Mouse (Mus musculus): ENCODE results near the gene Dlx4. TPM values are rescaled to one million over a fixed set of nuclear protein-coding genes. Genes with fewer than 3 reads are reported as not detected.

Dlx4 gene
- polyA plus RNA-seq (2011; ENCODE audit: insufficient read depth, insufficient read length, low replicate concordance, missing spikeins) = not detected in 2 replicates

DNA sequence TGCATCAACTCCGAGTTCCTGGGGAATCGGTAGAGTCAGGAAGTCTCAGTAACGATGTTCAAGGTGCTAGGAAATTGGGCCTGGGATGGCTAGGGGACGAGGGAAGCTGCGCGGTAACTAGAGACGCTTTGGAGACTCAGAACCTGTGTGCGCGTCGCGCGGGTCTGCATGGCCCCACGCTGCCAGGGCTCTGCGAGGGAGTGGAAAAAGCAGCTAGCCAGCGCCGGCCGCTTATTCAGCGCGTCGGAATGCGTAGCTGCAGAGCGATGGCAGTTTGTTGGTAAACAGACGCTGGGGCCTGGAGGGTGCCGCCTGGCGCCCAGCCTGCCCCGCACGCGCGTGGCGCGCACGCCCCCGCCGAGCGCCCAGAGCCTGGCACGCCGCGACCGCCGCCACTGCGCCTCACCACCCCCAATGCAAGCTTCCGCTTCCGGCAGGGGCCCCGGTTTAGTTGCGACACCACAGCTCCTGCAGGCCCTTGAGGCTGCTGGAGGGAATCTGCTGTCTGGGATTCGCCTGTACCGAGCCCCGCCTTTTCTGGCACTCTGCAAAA is at the start of gene Dlx4:
Gene Dlx4, minus strand, starts transcription at position 413 of the 553 bp plus-strand sequence.
- no peak for TF ChIP-seq CTCF (IDR thresholded peaks at IDR 0.05; ENCODE audit: control insufficient read depth, insufficient read depth, low read length)
- TF ChIP-seq POLR2A (IDR thresholded peaks at IDR 0.05; ENCODE audit: borderline replicate concordance, control insufficient read depth, low read depth, low read length) = no peak
- no peak within 1 kb of the TSS; the same call in 1 of the 2 replicates for H3K27ac ChIP-seq (ENCODE audit: control insufficient read depth, insufficient read depth, low read depth, low read length, poor library complexity)
- no peaks in the 10 kb centered on the region for H3K4me1 ChIP-seq (ENCODE audit: control insufficient read depth, insufficient read depth, low read length)
- peak within 1 kb of the TSS; percentile 12 for H3K4me3 ChIP-seq (replicated peaks; ENCODE audit: control insufficient read depth, low read depth, low read length)
- WGBS = 1% methylated on average over 48 of the region's 48 CpGs

DNA sequence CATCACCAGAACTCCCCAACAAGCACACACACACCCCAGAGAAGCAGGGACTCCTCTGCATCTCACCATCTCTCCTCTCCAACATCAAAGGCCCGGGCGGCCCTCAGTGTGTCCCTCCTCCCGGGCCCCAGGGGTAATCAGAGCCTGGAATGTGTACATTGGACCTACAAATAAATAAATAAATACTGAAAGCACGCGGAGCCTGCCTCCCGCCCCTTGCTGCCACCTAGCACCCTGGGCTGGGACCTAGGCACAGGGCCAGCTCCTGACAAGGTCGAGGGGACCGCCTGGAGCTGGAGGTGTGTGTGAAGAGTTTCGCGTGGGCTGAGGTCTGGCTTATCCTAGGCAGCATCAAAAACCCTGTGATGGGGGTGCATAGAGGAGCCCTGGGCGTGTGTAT is 43.8 kb upstream of the Dlx4 start:
- H3K4me1 ChIP-seq (ENCODE audit: control insufficient read depth, insufficient read depth, low read length) = no peaks in the 10 kb centered on the region
- 56% methylated on average over 11 of the region's 11 CpGs for WGBS
- H3K27ac ChIP-seq (ENCODE audit: control insufficient read depth, insufficient read depth, low read depth, low read length, poor library complexity) = no peak overlapping the region
- H3K4me3 ChIP-seq (replicated peaks; ENCODE audit: control insufficient read depth, low read depth, low read length) = no peak overlapping the region
- no peak for TF ChIP-seq POLR2A (IDR thresholded peaks at IDR 0.05; ENCODE audit: borderline replicate concordance, control insufficient read depth, low read depth, low read length)
- TF ChIP-seq CTCF (IDR thresholded peaks at IDR 0.05; ENCODE audit: control insufficient read depth, insufficient read depth, low read length) = no peak

DNA sequence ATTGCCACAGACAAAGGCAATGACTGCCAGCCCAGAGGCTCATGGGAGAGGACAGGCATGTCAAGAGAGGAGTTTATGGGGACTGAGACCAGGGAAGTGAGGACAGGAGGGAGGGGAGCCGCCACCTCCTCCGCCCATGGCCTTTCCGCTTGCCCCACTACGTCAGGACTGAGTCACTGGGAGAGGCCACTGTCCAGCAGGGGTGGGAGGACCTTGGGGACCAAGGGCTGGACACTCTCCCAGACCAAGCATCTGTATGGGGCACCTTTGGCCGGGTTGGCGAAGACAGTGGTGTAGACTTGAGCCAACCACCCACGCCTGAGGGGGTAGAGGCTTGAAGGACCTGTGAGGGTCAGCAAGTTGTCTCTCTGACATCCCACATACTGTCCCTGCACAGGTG is 40.8 kb upstream of the Dlx4 start:
- TF ChIP-seq POLR2A (IDR thresholded peaks at IDR 0.05; ENCODE audit: borderline replicate concordance, control insufficient read depth, low read depth, low read length) = no peak
- no peak for TF ChIP-seq CTCF (IDR thresholded peaks at IDR 0.05; ENCODE audit: control insufficient read depth, insufficient read depth, low read length)
- WGBS = 79% methylated on average over 7 of the region's 7 CpGs
- H3K4me3 ChIP-seq (replicated peaks; ENCODE audit: control insufficient read depth, low read depth, low read length) = no peak overlapping the region
- no peak overlapping the region for H3K27ac ChIP-seq (ENCODE audit: control insufficient read depth, insufficient read depth, low read depth, low read length, poor library complexity)
- H3K4me1 ChIP-seq (ENCODE audit: control insufficient read depth, insufficient read depth, low read length) = no peaks in the 10 kb centered on the region

DNA sequence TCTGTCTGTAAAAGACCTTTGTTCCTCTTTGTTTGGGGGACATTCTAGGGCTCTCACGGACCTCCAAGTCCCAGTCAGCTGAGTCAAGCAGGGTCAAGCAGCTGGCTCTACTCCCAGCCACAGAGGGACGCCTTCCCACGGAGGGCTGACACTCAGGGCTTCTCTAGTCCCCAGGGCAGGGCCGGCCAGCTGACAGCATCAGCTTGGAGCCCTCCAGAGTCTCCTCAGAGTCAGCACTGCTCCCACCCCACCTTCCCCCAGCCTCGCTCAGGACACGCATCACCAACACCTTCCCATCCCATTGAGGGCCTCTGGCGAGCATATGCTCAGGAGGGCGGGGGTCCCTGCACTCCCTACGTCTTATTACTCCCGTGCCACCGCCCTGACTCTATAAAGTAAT is 39.6 kb upstream of the Dlx4 start:
- H3K4me1 ChIP-seq (ENCODE audit: control insufficient read depth, insufficient read depth, low read length) = no peaks in the 10 kb centered on the region
- H3K27ac ChIP-seq (ENCODE audit: control insufficient read depth, insufficient read depth, low read depth, low read length, poor library complexity) = no peak overlapping the region
- H3K4me3 ChIP-seq (replicated peaks; ENCODE audit: control insufficient read depth, low read depth, low read length) = no peak overlapping the region
- 45% methylated on average over 11 of the region's 11 CpGs for WGBS
- TF ChIP-seq POLR2A (IDR thresholded peaks at IDR 0.05; ENCODE audit: borderline replicate concordance, control insufficient read depth, low read depth, low read length) (no peak), CTCF (IDR thresholded peaks at IDR 0.05; ENCODE audit: control insufficient read depth, insufficient read depth, low read length) (no peak)

DNA sequence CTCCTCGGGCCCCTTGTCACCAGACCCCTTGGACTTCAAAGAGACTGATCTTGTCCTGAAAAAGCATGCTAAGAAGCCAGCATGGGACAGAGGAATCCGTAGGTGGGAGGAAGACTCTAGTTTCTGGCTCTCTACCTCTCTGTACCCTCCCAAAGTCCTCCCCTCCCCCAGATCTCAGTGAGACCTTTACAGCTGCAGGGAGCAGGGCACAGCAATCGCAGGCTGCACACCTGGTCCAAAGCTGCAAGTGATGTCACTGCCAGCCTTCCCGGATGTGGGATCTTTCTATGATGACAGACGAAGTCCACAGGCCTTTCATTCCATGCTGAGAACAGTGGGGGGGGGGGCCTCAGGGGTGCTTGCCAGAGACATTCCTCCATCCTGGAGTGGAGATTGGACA is 38.5 kb upstream of the Dlx4 start:
- H3K4me3 ChIP-seq (replicated peaks; ENCODE audit: control insufficient read depth, low read depth, low read length) = no peak overlapping the region
- no peaks in the 10 kb centered on the region for H3K4me1 ChIP-seq (ENCODE audit: control insufficient read depth, insufficient read depth, low read length)
- 62% methylated on average over 5 of the region's 5 CpGs for WGBS
- TF ChIP-seq CTCF (IDR thresholded peaks at IDR 0.05; ENCODE audit: control insufficient read depth, insufficient read depth, low read length) (no peak), POLR2A (IDR thresholded peaks at IDR 0.05; ENCODE audit: borderline replicate concordance, control insufficient read depth, low read depth, low read length) (no peak)
- no peak overlapping the region for H3K27ac ChIP-seq (ENCODE audit: control insufficient read depth, insufficient read depth, low read depth, low read length, poor library complexity)

DNA sequence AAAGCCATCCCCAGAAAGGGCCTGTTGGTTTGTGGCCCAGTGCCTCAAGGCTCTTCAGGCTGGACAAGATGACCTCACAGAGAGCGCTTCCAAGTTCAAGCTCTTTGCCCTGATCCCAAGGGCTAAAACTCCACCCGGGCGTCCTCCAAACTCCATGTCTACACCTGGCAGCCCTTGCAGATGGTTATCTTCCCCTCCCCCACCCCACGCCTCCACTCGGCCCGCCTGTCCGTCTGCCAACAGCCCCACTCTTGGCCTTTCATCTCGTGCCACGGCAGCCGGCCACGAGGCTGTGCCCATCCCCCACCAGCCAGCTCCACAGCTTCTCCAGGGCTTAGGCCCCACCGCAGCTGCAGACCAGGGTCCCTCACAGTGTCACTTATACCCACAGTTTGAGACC is 33.2 kb upstream of the Dlx4 start:
- Histone ChIP-seq H3K27ac (ENCODE audit: control insufficient read depth, insufficient read depth, low read depth, low read length, poor library complexity) (no peak overlapping the region), H3K4me1 (ENCODE audit: control insufficient read depth, insufficient read depth, low read length) (no peaks in the 10 kb centered on the region), H3K4me3 (replicated peaks; ENCODE audit: control insufficient read depth, low read depth, low read length) (no peak overlapping the region)
- TF ChIP-seq POLR2A (IDR thresholded peaks at IDR 0.05; ENCODE audit: borderline replicate concordance, control insufficient read depth, low read depth, low read length) (no peak), CTCF (IDR thresholded peaks at IDR 0.05; ENCODE audit: control insufficient read depth, insufficient read depth, low read length) (no peak)
- 72% methylated on average over 12 of the region's 12 CpGs for WGBS

DNA sequence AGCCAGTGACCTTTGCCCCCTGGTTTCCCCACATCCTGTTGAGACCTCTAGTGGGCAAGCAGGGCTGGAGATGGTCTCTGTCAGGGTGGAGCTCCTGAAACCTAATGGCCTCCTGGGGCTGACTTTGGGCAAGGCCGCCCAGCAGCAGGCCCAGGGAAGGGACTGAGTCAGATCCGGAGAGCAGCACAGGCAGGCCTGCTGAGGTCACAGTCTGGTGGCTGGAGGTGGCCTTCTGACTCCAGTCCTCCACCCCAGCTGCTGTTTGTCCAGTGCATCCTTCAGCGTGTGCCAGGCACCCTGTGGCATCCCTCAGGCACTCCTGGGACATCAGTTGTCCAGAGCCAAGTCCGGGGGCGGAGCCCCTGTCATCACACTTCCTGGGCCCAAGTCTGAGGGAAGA is 19.8 kb upstream of the Dlx4 start:
- 77% methylated on average over 5 of the region's 5 CpGs for WGBS
- no peak overlapping the region for H3K27ac ChIP-seq (ENCODE audit: control insufficient read depth, insufficient read depth, low read depth, low read length, poor library complexity)
- H3K4me3 ChIP-seq (replicated peaks; ENCODE audit: control insufficient read depth, low read depth, low read length) = no peak overlapping the region
- TF ChIP-seq CTCF (IDR thresholded peaks at IDR 0.05; ENCODE audit: control insufficient read depth, insufficient read depth, low read length) (no peak), POLR2A (IDR thresholded peaks at IDR 0.05; ENCODE audit: borderline replicate concordance, control insufficient read depth, low read depth, low read length) (no peak)
- H3K4me1 ChIP-seq (ENCODE audit: control insufficient read depth, insufficient read depth, low read length) = no peaks in the 10 kb centered on the region

DNA sequence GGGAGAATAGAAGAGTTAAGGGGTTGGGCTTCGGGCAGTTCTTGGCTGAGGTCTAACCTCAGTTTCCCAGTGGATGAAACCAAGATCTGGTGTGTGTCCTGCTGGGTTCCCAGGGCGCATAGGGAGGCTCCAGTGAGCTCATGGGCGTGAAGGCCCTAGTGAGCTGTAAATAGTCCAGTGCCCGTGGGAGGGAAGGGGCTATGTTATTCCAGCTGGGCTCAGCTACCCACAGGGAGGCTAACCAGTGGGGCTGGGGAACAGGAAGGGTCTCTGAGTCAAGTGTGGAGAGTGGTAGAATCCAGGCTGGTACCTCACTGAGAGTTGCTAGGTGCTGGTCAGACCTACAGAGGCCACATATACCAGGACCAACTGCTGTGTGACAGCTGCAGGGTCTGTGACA is 15.6 kb upstream of the Dlx4 start:
- TF ChIP-seq POLR2A (IDR thresholded peaks at IDR 0.05; ENCODE audit: borderline replicate concordance, control insufficient read depth, low read depth, low read length) (no peak), CTCF (IDR thresholded peaks at IDR 0.05; ENCODE audit: control insufficient read depth, insufficient read depth, low read length) (no peak)
- 73% methylated on average over 4 of the region's 4 CpGs for WGBS
- no peak overlapping the region for H3K4me3 ChIP-seq (replicated peaks; ENCODE audit: control insufficient read depth, low read depth, low read length)
- H3K4me1 ChIP-seq (ENCODE audit: control insufficient read depth, insufficient read depth, low read length) = no peaks in the 10 kb centered on the region
- no peak overlapping the region for H3K27ac ChIP-seq (ENCODE audit: control insufficient read depth, insufficient read depth, low read depth, low read length, poor library complexity)

DNA sequence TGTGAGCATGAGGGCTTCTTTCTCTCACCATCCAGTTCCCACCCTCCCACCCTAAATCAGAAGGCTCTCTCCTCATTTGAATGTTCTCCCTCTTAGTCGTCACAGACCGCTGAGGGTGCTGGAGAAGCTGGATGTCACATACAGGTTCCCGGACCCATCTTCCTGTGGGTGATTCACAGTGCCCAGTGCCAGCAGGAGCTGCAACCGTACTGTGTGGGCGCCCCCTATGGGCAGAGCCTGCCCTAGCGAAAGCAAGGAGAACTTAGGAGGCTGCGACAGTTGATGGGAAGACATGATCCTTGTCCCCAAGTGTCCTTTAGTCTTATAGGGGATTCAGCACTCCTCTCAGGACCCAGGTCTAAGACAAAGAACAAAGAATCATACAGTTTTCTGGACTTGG is 14.6 kb upstream of the Dlx4 start:
- 69% methylated on average over 7 of the region's 7 CpGs for WGBS
- Histone ChIP-seq H3K4me3 (replicated peaks; ENCODE audit: control insufficient read depth, low read depth, low read length) (no peak overlapping the region), H3K4me1 (ENCODE audit: control insufficient read depth, insufficient read depth, low read length) (no peaks in the 10 kb centered on the region), H3K27ac (ENCODE audit: control insufficient read depth, insufficient read depth, low read depth, low read length, poor library complexity) (no peak overlapping the region)
- TF ChIP-seq CTCF (IDR thresholded peaks at IDR 0.05; ENCODE audit: control insufficient read depth, insufficient read depth, low read length) (peak; percentile 51; the same call in 1 of the 2 replicates), POLR2A (IDR thresholded peaks at IDR 0.05; ENCODE audit: borderline replicate concordance, control insufficient read depth, low read depth, low read length) (0 out of 2 replicates have a peak, but pooled peaks have one; percentile 11)

All from bone marrow, adult 2 months (tissue).